Mouse (Mus musculus) liver, adult (tissue): ENCODE measurements around the gene Gm10800.
"Not testable (repeated sequence)": the region's sequence is repeated elsewhere in the genome, so short reads cannot be mapped to it uniquely, and the experiment has no call there.

Experiments
- GATA4 ChIP-seq: IDR thresholded peaks from 2 replicates; pipeline ENCODE4 v1.6.1; 2014; ENCODE audit warnings: mild to moderate bottlenecking, low read length; ENCODE audit not compliant: insufficient replicate concordance

Gene Gm10800

DNA sequence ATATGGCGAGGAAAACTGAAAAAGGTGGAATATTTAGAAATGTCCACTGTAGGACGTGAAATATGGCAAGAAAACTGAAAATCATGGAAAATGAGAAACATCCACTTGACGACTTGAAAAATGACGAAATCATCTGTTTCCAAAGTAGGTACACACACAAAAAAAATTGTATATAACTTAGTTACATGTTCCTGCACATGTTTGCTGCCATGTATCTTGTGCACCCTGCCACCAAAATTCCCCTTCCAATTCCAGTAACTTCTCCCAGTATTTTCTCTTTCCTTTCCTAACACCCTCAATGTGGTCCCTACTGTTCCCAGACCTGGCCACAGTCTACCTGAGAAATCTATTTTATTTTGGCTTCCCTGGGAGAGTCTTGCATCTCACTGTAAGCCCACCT lies at the start of gene Gm10800:
TSS of gene Gm10800 (minus strand) at position 101 of the 400 bp plus-strand sequence.
- TF ChIP-seq GATA4: not testable (repeated sequence)

DNA sequence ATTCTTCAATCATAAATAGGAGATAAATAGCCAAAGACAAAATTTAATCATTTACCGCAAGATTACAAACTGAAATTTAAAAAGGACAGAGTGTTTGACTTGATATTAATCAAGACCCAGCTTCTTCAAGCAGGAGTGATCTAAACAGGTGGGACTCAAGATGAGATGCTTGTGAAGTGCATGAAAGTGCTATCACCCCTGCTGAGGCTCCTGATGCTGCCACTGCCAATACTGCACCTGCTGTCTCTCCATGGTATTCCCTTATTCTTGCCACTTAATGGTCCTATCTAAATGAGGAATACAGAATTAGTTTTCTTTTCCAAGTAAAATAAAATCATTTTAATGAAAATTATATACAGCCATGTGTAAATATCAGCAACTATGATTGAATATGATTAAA lies 30.4 kb upstream of the Gm10800 start:
- no peak for TF ChIP-seq GATA4

DNA sequence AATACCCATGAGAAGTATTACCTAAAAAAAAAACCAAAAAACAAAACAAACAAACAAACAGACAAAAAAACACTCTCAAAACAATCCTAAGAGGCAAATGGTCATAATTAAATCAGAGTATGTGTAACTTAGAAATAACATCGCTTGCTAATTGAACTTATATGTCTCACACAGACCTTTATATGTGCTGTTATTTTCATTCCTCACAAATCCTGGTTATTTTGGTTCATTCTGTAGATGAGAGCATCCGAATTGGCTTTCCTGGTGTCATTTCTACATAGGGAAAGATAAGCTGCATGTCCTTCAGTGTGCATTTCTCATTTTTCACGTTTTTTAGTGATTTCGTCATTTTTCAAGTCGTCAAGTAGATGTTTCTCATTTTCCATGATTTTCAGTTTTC lies 5.2 kb downstream of the Gm10800 start, which contains the start of gene Gm10801:
TSS of gene Gm10801 (plus strand) at position 301 of the 400 bp plus-strand sequence.
- TF ChIP-seq GATA4: not testable (repeated sequence)
